Mouse (Mus musculus): ENCODE measurements around the gene Scarb1. TPM values are rescaled to one million over a fixed set of nuclear protein-coding genes. Genes with fewer than 3 reads are reported as not detected.

The Scarb1 gene
- polyA plus RNA-seq, 1 experiment from 2014 or later = 28.0 TPM

DNA sequence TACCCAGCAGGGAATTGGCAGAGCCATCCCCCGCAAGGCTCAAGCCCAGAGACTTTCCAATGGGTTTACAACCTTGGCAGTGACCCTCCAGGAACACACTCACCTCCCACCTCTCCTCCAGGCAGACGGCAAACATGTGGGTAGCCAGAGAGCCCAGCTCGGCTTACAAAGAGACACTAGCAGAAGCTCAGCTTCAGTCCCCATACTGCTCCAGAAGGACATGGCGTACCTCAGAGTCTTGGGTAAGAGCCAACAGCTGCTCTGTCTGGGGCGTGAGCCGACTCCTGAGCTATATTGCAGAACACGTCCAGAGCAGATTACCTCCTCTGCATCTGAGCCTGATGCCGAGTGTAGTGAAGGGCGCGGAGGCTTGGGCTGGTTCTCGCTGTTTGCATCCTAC lies 15.0 kb downstream of the Scarb1 start:
- WGBS = 90% methylated on average over 11 of the region's 11 CpGs
- Histone ChIP-seq H3K4me2 (no peak overlapping the region), H3K27me3 (no peaks in the 10 kb centered on the region), H3K9me3 (no peaks in the 10 kb centered on the region), H3K4me3 (no peak overlapping the region), H3K9ac (no peak overlapping the region), H3K27ac (no peak overlapping the region), H3K36me3 (no peaks in the 10 kb centered on the region), H3K4me1 (replicated peaks) (peaks cover 11% of the 10 kb centered on the region)
- ATAC-seq (ENCODE audit: low FRiP score) = no peak

GRCm38 (mm10) chr5:125325285-125325684 lies 15.6 kb downstream of the Scarb1 start:
- Histone ChIP-seq H3K27ac (no peak overlapping the region), H3K9ac (no peak overlapping the region), H3K36me3 (no peaks in the 10 kb centered on the region), H3K4me1 (replicated peaks) (peaks cover 11% of the 10 kb centered on the region), H3K4me2 (no peak overlapping the region), H3K9me3 (no peaks in the 10 kb centered on the region), H3K27me3 (no peaks in the 10 kb centered on the region), H3K4me3 (no peak overlapping the region)
- no peak for ATAC-seq (ENCODE audit: low FRiP score)
- WGBS = 87% methylated on average over 4 of the region's 4 CpGs

DNA sequence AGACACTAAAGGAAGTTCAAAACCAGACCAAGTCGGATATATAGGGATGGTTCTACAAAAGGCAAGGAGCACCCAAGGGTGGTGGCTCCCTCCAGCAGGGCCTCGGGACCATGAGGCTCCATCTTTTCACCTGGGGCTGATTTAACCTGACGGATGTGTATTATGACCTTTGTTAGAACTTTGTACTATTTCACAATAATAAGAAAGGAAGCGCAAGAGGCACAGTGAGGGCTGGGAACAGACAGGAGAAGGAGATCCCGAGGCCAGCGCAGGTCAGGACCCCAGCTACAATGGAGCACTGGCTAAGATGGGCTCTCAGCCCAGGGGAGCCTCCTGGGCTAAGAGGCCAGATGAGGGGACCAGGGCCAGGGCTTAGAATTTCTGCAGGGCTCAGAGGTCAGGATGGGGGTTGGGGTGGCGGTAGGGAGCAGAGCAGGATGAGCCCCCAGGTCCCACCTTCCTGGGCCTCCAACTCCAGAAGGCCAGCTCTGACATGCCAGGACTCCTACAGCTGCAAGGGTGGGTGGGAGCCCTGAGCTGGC lies 16.9 kb downstream of the Scarb1 start:
- Histone ChIP-seq H3K27ac (no peak overlapping the region), H3K9ac (no peak overlapping the region), H3K4me2 (no peak overlapping the region), H3K36me3 (peaks cover 2% of the 10 kb centered on the region; the same call in 1 of the 2 replicates), H3K27me3 (no peaks in the 10 kb centered on the region), H3K4me3 (no peak overlapping the region), H3K9me3 (no peaks in the 10 kb centered on the region), H3K4me1 (replicated peaks) (peaks cover 11% of the 10 kb centered on the region)
- 80% methylated on average over 7 of the region's 7 CpGs for WGBS
- no peak for ATAC-seq (ENCODE audit: low FRiP score)

- Histone ChIP-seq H3K27ac (no peak overlapping the region), H3K4me2 (no peak overlapping the region), H3K4me3 (no peak overlapping the region), H3K27me3 (no peaks in the 10 kb centered on the region), H3K36me3 (peaks cover 5% of the 10 kb centered on the region), H3K9ac (peak overlapping the region; percentile 35), H3K9me3 (no peaks in the 10 kb centered on the region), H3K4me1 (replicated peaks) (peaks cover 11% of the 10 kb centered on the region)
- 91% methylated on average over 6 of the region's 6 CpGs for WGBS
- ATAC-seq (ENCODE audit: low FRiP score) = no peak
Measured at GRCm38 (mm10) chr5:125323128-125323527, 17.8 kb downstream of the Scarb1 start.

GRCm38 (mm10) chr5:125321836-125322235 lies 19.1 kb downstream of the Scarb1 start:
- Histone ChIP-seq H3K4me2 (no peak overlapping the region), H3K36me3 (peaks cover 5% of the 10 kb centered on the region), H3K4me1 (replicated peaks) (peaks cover 11% of the 10 kb centered on the region), H3K9ac (no peak overlapping the region; the same call in 1 of the 2 replicates), H3K27me3 (no peaks in the 10 kb centered on the region), H3K4me3 (no peak overlapping the region), H3K9me3 (no peaks in the 10 kb centered on the region), H3K27ac (no peak overlapping the region)
- no peak for ATAC-seq (ENCODE audit: low FRiP score)
- WGBS = 81% methylated on average over 3 of the region's 3 CpGs

DNA sequence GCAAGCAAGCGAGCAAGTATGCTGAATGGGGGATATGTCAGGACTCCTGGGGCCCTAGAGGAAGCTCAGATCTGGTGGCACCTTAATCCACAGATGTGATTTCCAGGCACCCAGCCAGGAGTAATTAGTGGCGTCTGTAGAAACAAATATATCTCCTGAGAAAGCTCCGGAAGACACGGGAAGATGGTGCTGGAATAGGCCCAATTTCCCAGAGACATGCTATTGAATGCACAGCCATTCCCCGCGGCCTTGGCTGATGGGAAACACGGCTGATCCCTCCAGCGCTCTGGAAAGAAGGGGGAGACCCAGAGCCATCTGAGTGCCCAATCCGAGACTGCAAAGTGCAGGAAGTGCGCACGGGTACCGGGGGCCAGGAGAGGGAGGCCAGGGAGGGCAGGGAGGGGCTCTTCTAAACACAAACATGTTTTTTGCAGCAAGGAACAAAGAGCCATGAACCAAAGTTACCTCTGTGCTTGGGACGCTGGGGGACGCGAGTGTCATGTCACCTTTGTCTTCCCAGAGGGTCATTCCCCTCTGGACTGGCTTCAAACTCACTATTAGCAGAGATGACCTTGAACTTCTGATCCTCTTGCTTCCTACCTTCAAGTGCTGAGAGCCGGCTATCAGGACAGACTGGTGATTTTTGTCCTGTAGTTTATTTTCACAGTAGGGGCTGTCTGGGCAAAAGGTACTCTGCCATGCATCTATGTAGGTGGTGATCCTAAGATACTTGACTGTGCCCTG lies 21.7 kb downstream of the Scarb1 start:
- Histone ChIP-seq H3K4me2 (no peak overlapping the region), H3K27me3 (no peaks in the 10 kb centered on the region), H3K4me1 (replicated peaks) (peaks cover 5% of the 10 kb centered on the region), H3K36me3 (peaks cover 5% of the 10 kb centered on the region), H3K9me3 (no peaks in the 10 kb centered on the region), H3K4me3 (no peak overlapping the region), H3K9ac (no peak overlapping the region), H3K27ac (no peak overlapping the region; the same call in 1 of the 2 replicates)
- ATAC-seq (ENCODE audit: low FRiP score) = no peak
- WGBS = 82% methylated on average over 16 of the region's 16 CpGs

GRCm38 (mm10) chr5:125317953-125318352 lies 22.9 kb downstream of the Scarb1 start:
- peaks cover 5% of the 10 kb centered on the region for H3K36me3 ChIP-seq
- no peaks in the 10 kb centered on the region for H3K9me3 ChIP-seq
- no peak overlapping the region for H3K4me3 ChIP-seq
- no peak overlapping the region for H3K9ac ChIP-seq
- H3K4me1 ChIP-seq (replicated peaks) = peaks cover 3% of the 10 kb centered on the region; the same call in 1 of the 2 replicates
- ATAC-seq (ENCODE audit: low FRiP score) = no peak
- H3K4me2 ChIP-seq = no peak overlapping the region
- whole genome bisulfite sequencing = 92% methylated on average over 8 of the region's 8 CpGs
- H3K27me3 ChIP-seq = no peaks in the 10 kb centered on the region
- no peak overlapping the region for H3K27ac ChIP-seq

GRCm38 (mm10) chr5:125317296-125317695 lies 23.6 kb downstream of the Scarb1 start:
- no peak overlapping the region for H3K4me2 ChIP-seq
- peaks cover 5% of the 10 kb centered on the region for H3K36me3 ChIP-seq
- no peak overlapping the region for H3K9ac ChIP-seq
- no peak overlapping the region for H3K27ac ChIP-seq
- 84% methylated on average over 7 of the region's 7 CpGs for WGBS
- H3K9me3 ChIP-seq = no peaks in the 10 kb centered on the region
- H3K4me1 ChIP-seq (replicated peaks) = peaks cover 3% of the 10 kb centered on the region; the same call in 1 of the 2 replicates
- H3K27me3 ChIP-seq = no peaks in the 10 kb centered on the region
- no peak for ATAC-seq (ENCODE audit: low FRiP score)
- H3K4me3 ChIP-seq = no peak overlapping the region

- Histone ChIP-seq H3K4me3 (no peak overlapping the region), H3K36me3 (peaks cover 5% of the 10 kb centered on the region), H3K4me1 (replicated peaks) (no peaks in the 10 kb centered on the region; the same call in 1 of the 2 replicates), H3K27me3 (no peaks in the 10 kb centered on the region), H3K27ac (no peak overlapping the region), H3K9ac (no peak overlapping the region), H3K9me3 (no peaks in the 10 kb centered on the region), H3K4me2 (no peak overlapping the region)
- ATAC-seq (ENCODE audit: low FRiP score) = no peak
- 75% methylated on average over 2 of the region's 2 CpGs for WGBS
Measured at GRCm38 (mm10) chr5:125316771-125317170, 24.1 kb downstream of the Scarb1 start.

- ATAC-seq (ENCODE audit: low FRiP score) = no peak
- no peaks in the 10 kb centered on the region; the same call in 1 of the 2 replicates for H3K4me1 ChIP-seq (replicated peaks)
- no peaks in the 10 kb centered on the region for H3K9me3 ChIP-seq
- H3K27ac ChIP-seq = no peak overlapping the region
- no peak overlapping the region for H3K4me2 ChIP-seq
- WGBS = 85% methylated on average over 1 of the region's 1 CpGs
- H3K4me3 ChIP-seq = no peak overlapping the region
- H3K9ac ChIP-seq = no peak overlapping the region
- H3K27me3 ChIP-seq = no peaks in the 10 kb centered on the region
- H3K36me3 ChIP-seq = peaks cover 5% of the 10 kb centered on the region
Measured at GRCm38 (mm10) chr5:125315110-125315509, 25.8 kb downstream of the Scarb1 start.

- WGBS = 84% methylated on average over 11 of the region's 11 CpGs
Measured at GRCm38 (mm10) chr5:125313991-125314390, 26.9 kb downstream of the Scarb1 start.

GRCm38 (mm10) chr5:125312970-125313597 lies 27.8 kb downstream of the Scarb1 start:
- Histone ChIP-seq H3K4me3 (no peak overlapping the region), H3K27me3 (no peaks in the 10 kb centered on the region), H3K36me3 (no peaks in the 10 kb centered on the region), H3K4me2 (no peak overlapping the region), H3K9me3 (no peaks in the 10 kb centered on the region), H3K27ac (peak overlapping the region; percentile 10), H3K9ac (no peak overlapping the region), H3K4me1 (replicated peaks) (no peaks in the 10 kb centered on the region)
- no peak for ATAC-seq (ENCODE audit: low FRiP score)
- WGBS = 78% methylated on average over 13 of the region's 13 CpGs

More at GRCm38 (mm10) chr5:125313991-125314390, 26.9 kb downstream of the Scarb1 start:
- no peak for ATAC-seq (ENCODE audit: low FRiP score)
- no peak overlapping the region for H3K4me3 ChIP-seq
- no peak overlapping the region for H3K9ac ChIP-seq
- no peak overlapping the region for H3K4me2 ChIP-seq
- no peaks in the 10 kb centered on the region for H3K27me3 ChIP-seq
- H3K36me3 ChIP-seq = peaks cover 3% of the 10 kb centered on the region
- no peaks in the 10 kb centered on the region for H3K9me3 ChIP-seq
- no peak overlapping the region for H3K27ac ChIP-seq
- no peaks in the 10 kb centered on the region for H3K4me1 ChIP-seq (replicated peaks)
